Mouse (Mus musculus): ENCODE data around the gene Klhl11.

DNA sequence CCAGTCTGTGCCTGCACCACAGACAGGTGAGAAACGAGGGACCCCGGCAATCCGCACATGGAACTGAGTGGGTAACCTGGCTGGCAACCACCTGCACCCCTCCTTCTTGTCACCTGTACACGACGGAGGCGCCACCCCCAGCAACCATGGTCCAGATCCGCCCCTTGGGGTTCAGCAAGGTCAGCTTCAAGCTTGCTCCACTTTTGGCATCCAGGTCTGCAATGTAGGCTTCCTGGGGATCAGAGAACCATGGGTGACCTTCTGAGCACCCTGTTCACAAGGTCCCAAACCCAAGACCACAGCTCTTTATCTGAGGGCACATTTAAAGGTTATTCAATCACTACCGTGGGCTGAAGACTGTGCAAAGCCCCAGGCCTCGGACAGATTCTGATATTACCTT, 43.2 kb upstream of the Klhl11 start:
- TF ChIP-seq CTCF (conservative IDR thresholded peaks at IDR 0.05; ENCODE audit: insufficient read depth, insufficient read length, low read depth, low read length) (no peak), POLR2A (IDR thresholded peaks at IDR 0.05; ENCODE audit: low read depth, low read length) (no peak)

Measured in kidney, adult 2 months (tissue).